In the genomic region with DNA sequence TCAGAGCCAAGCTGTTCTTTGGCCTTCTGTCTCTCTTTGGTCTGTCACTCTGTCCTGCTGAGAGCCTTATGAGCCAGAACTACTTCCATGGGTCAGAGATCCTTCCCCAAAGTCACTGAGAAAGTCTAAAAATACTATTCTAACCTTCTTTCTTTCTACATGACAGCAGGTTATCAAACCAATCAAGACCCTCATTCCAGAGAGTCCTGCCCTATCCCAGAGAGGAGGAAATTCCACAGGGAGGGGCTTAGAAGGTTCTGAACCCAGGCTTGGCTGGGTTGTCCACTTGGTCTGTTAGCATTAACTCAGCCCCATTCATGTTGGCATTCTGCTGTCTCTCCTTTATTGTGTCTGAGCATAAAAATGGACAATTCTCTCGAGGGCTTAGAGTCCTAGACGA, we compare ENCODE assay signal across 13 mouse cellular contexts.
"Had no signal": no experiment of that assay in that cellular context is flagged by ENCODE, and none has a peak within 500 bp of the region (broad histone marks: within the 10 kb centered on the region; RNA-seq: fewer than 3 reads in every experiment).

No protein-coding gene starts in this region.

- H3K9ac ChIP-seq: limb, embryonic 12.5 days; midbrain, embryonic 12.5 days; neural tube, embryonic 13.5 days had no signal

- H3K36me3 ChIP-seq: limb, embryonic 12.5 days; midbrain, embryonic 12.5 days; neural tube, embryonic 13.5 days had no signal

- H3K4me2 ChIP-seq: limb, embryonic 12.5 days; midbrain, embryonic 12.5 days; neural tube, embryonic 13.5 days had no signal

- H3K27ac ChIP-seq: hindbrain, postnatal 0 days; kidney, postnatal 0 days; layer of hippocampus, adult 2 months; limb, embryonic 12.5 days; midbrain, embryonic 12.5 days; neural tube, embryonic 13.5 days; stomach, postnatal 0 days had no signal

- H3K27me3 ChIP-seq: limb, embryonic 12.5 days; neural tube, embryonic 13.5 days had no signal

- ATAC-seq: hindbrain, postnatal 0 days; midbrain, embryonic 16.5 days had no signal

- H3K4me3 ChIP-seq: layer of hippocampus, adult 2 months; limb, embryonic 12.5 days; midbrain, embryonic 12.5 days; neural tube, embryonic 13.5 days had no signal

- DNase-seq: kidney, adult 18-20 months; kidney, postnatal 4 days; right cerebral cortex, postnatal 25 days; thymus, adult 2 months; thymus, postnatal 25 days had no signal

- H3K9me3 ChIP-seq: limb, embryonic 12.5 days; midbrain, embryonic 12.5 days; neural tube, embryonic 13.5 days had no signal
